Mouse (Mus musculus) forebrain, postnatal 0 days (tissue): Measurements from ENCODE around the gene Spred2. TPM values are rescaled to one million over a fixed set of nuclear protein-coding genes. Genes with fewer than 3 reads are reported as not detected.
A peak's percentile ranks its signal among the peaks of the same experiment; 100 is the strongest.
"Not testable (repeated sequence)": the region's sequence is repeated elsewhere in the genome, so short reads cannot be mapped to it uniquely, and the experiment has no call there.

Experiments
- ATAC-seq: fragments of 200-750 bp; cut with Nextera tagmentation; 2 replicates; pipeline ENCODE4 v1.8.0; 2017; ENCODE audit warnings: mild to moderate bottlenecking, moderate library complexity
- DNase-seq: peaks from one replicate; pipeline ENCODE4 v3.0.0-alpha.2; 2015
- H3K27ac ChIP-seq: fragments of 300-500 bp; sonication (generic); 2 replicates; pipeline ENCODE4 v1.5.1; 2014; ENCODE audit warnings: low read depth, mild to moderate bottlenecking, antibody characterized with exemption, low read length, moderate library complexity, mixed read lengths
- H3K27me3 ChIP-seq: fragments of 300-500 bp; sonication (generic); 2 replicates; pipeline ENCODE4 v1.6.1; 2014; ENCODE audit warnings: mild to moderate bottlenecking, low read length, mixed read lengths; ENCODE audit not compliant: insufficient read depth
- H3K36me3 ChIP-seq: fragments of 300-500 bp; sonication (generic); 2 replicates; pipeline ENCODE4 v1.6.1; 2014; ENCODE audit warnings: mild to moderate bottlenecking, moderate library complexity; ENCODE audit not compliant: insufficient read depth
- H3K4me1 ChIP-seq: fragments of 300-500 bp; sonication (generic); 2 replicates; pipeline ENCODE4 v1.6.1; 2014; ENCODE audit warnings: antibody characterized with exemption; ENCODE audit not compliant: insufficient read depth
- H3K4me2 ChIP-seq: fragments of 300-500 bp; sonication (generic); 2 replicates; pipeline ENCODE4 v1.6.1; 2014; ENCODE audit warnings: low read depth, mild to moderate bottlenecking, moderate library complexity
- H3K4me3 ChIP-seq: fragments of 300-500 bp; sonication (generic); 2 replicates; pipeline ENCODE4 v1.5.1; 2014; ENCODE audit warnings: low read depth, low read length, mixed read lengths
- H3K9ac ChIP-seq: fragments of 300-500 bp; sonication (generic); 2 replicates; pipeline ENCODE4 v1.6.1; 2014; ENCODE audit warnings: mild to moderate bottlenecking
- H3K9me3 ChIP-seq: fragments of 300-500 bp; sonication (generic); 2 replicates; pipeline ENCODE4 v1.6.1; 2016; ENCODE audit warnings: low read length
- CTCF ChIP-seq: sonication (generic); IDR thresholded peaks from 2 replicates; pipeline ENCODE4 v1.5.1; 2016; ENCODE audit warnings: antibody characterized with exemption, control low read depth, low read depth
- WGBS: fragments of 180-500 bp; shearing (Covaris S2); extraction: QIAGEN DNeasy Blood & Tissue Kit; methylation state at CpG from one replicate; pipeline ENCODE4 v1.1.7; 2014; 5-methylcytosine and 5-hydroxymethylcytosine counted together
- polyA plus RNA-seq: library from polyadenylated mRNA; unstranded; fragments of >200 nt; fragmentation: Nextera tagmentation; extraction: Ambion mirVana; gene quantifications from 2 replicates; pipeline ENCODE4 v1.2.1, GENCODE M21; 2015
- total RNA-seq: library from RNA; depleted of rRNA; stranded (reverse); fragments of >200 nt; gene quantifications from 2 replicates; pipeline ENCODE4 v1.2.3, GENCODE M21; 2014

Gene Spred2
- total and polyA plus RNA-seq, 2 experiments from 2014 or later: 9.1 to 15.5 TPM

DNA sequence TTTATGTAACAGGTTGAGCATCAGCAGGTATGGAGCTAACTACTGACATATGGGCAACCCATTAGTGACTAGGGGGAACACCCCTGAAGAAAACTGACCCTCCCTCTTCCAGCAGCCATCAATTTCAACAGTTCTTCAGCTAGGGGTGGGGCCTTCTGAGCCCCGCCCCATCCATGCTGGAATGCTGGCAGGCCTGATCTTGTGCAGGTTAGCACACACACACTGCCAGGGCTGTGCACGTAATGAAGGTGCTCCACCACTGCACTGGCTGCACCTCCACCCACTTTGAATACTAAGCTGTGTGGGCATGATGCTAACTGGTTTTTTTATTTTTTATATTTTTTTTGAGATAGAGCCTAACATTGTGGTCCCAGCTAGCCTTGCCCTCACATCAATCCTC is 133.3 kb downstream of the Spred2 start:
- 100% methylated on average over 2 of the region's 2 CpGs for WGBS

DNA sequence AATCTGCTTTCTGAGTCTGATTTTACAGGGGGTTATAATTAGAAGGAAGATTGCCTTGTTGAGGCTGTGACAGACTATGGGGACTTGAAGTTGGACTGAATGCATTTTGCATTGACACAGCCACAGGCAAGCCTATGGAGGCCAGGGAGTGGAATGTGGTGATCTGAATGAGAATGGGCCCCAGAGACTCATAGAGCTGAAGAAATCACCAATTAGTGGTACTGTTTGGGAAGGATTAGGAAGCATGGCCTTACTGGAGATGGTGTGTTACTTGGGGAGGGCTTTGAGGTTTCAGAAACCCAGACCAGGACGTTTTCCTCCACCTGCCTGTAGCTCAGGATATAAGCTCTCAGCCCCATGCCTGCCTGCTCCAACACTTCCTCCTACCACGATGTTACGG is 135.6 kb downstream of the Spred2 start:
- H3K27ac ChIP-seq: no peak overlapping the region
- H3K4me1 ChIP-seq: no peaks in the 10 kb centered on the region
- no peak overlapping the region for H3K4me2 ChIP-seq
- ATAC-seq (no peak), DNase-seq (no peak)
- H3K9me3 ChIP-seq: no peaks in the 10 kb centered on the region
- no peak overlapping the region for H3K9ac ChIP-seq
- H3K4me3 ChIP-seq: no peak overlapping the region
- 63% methylated on average over 3 of the region's 3 CpGs for WGBS
- no peaks in the 10 kb centered on the region for H3K27me3 ChIP-seq
- no peak for TF ChIP-seq CTCF
- peaks cover 29% of the 10 kb centered on the region for H3K36me3 ChIP-seq

More for the DNA sequence above, 133.3 kb downstream of the Spred2 start:
- no peak for DNase-seq
- H3K27ac ChIP-seq: no peak overlapping the region
- no peak for ATAC-seq
- TF ChIP-seq CTCF: no peak
- H3K9ac ChIP-seq: no peak overlapping the region
- no peaks in the 10 kb centered on the region for H3K9me3 ChIP-seq
- no peaks in the 10 kb centered on the region for H3K4me1 ChIP-seq
- peaks cover 25% of the 10 kb centered on the region for H3K36me3 ChIP-seq
- no peak overlapping the region for H3K4me3 ChIP-seq
- no peak overlapping the region for H3K4me2 ChIP-seq
- H3K27me3 ChIP-seq: no peaks in the 10 kb centered on the region

GRCm38 (mm10) chr11:20062801-20063200 is 138.6 kb downstream of the Spred2 start:
- ATAC-seq, H3K4me3 ChIP-seq, H3K27ac ChIP-seq, DNase-seq, H3K9ac ChIP-seq, H3K4me2 ChIP-seq, H3K4me1 ChIP-seq, H3K27me3 ChIP-seq, H3K9me3 ChIP-seq: not testable (repeated sequence)
- H3K36me3 ChIP-seq: peaks cover 30% of the 10 kb centered on the region
- 84% methylated on average over 9 of the region's 9 CpGs for WGBS

GRCm38 (mm10) chr11:20064086-20064485 is 139.9 kb downstream of the Spred2 start:
- not testable (repeated sequence) for H3K9me3 ChIP-seq, H3K27ac ChIP-seq, H3K4me1 ChIP-seq, H3K9ac ChIP-seq, H3K27me3 ChIP-seq, H3K4me2 ChIP-seq, ATAC-seq, DNase-seq, H3K4me3 ChIP-seq
- 3% methylated on average over 2 of the region's 2 CpGs for WGBS
- H3K36me3 ChIP-seq: peaks cover 26% of the 10 kb centered on the region

- H3K36me3 ChIP-seq: peaks cover 22% of the 10 kb centered on the region
- H3K4me2 ChIP-seq: no peak overlapping the region
- no peak overlapping the region for H3K4me3 ChIP-seq
- DNase-seq (no peak), ATAC-seq (no peak)
- H3K4me1 ChIP-seq: no peaks in the 10 kb centered on the region
- WGBS: 95% methylated on average over 2 of the region's 2 CpGs
- no peak overlapping the region for H3K27ac ChIP-seq
- no peaks in the 10 kb centered on the region for H3K9me3 ChIP-seq
- no peak overlapping the region for H3K9ac ChIP-seq
- H3K27me3 ChIP-seq: no peaks in the 10 kb centered on the region
- no peak for TF ChIP-seq CTCF
Measured at GRCm38 (mm10) chr11:20064926-20065325, 140.8 kb downstream of the Spred2 start.

GRCm38 (mm10) chr11:20066106-20066505 is 141.9 kb downstream of the Spred2 start:
- no peak overlapping the region for H3K4me3 ChIP-seq
- TF ChIP-seq CTCF: no peak

GRCm38 (mm10) chr11:20067521-20067920 is 143.3 kb downstream of the Spred2 start:
- peaks cover 24% of the 10 kb centered on the region for H3K36me3 ChIP-seq
- H3K9me3 ChIP-seq: no peaks in the 10 kb centered on the region
- no peak overlapping the region for H3K9ac ChIP-seq
- no peak overlapping the region for H3K4me2 ChIP-seq
- H3K4me3 ChIP-seq: no peak overlapping the region
- no peak for ATAC-seq
- no peak for DNase-seq
- no peaks in the 10 kb centered on the region for H3K27me3 ChIP-seq
- H3K27ac ChIP-seq: no peak overlapping the region
- TF ChIP-seq CTCF: peak; percentile 49
- H3K4me1 ChIP-seq: no peaks in the 10 kb centered on the region
- 60% methylated on average over 1 of the region's 1 CpGs for WGBS

More at GRCm38 (mm10) chr11:20066106-20066505, 141.9 kb downstream of the Spred2 start:
- no peak overlapping the region for H3K9ac ChIP-seq
- peaks cover 18% of the 10 kb centered on the region for H3K36me3 ChIP-seq
- ATAC-seq: no peak
- 79% methylated on average over 1 of the region's 1 CpGs for WGBS
- H3K4me1 ChIP-seq: no peaks in the 10 kb centered on the region
- no peak overlapping the region for H3K27ac ChIP-seq
- DNase-seq: no peak
- H3K4me2 ChIP-seq: no peak overlapping the region
- no peaks in the 10 kb centered on the region for H3K27me3 ChIP-seq
- H3K9me3 ChIP-seq: no peaks in the 10 kb centered on the region
